Mouse (Mus musculus) adrenal gland, postnatal 14 days (tissue): ENCODE results near the gene 2810004N23Rik. TPM values are rescaled to one million over a fixed set of nuclear protein-coding genes. Genes with fewer than 3 reads are reported as not detected.
A peak's percentile ranks its signal among the peaks of the same experiment; 100 is the strongest.

Experiments
- DNase-seq: peaks from one replicate; pipeline ENCODE4 v3.0.0; 2021; ENCODE audit warnings: mixed read lengths
- total RNA-seq: library from RNA; stranded (reverse); gene quantifications from 2 replicates; pipeline ENCODE4 v1.2.3, GENCODE M21; 2021

2810004N23Rik gene
- total RNA-seq, 1 experiment from 2014 or later = 27.0 TPM

GRCm38 (mm10) chr8:124820125-124820524 is 42.8 kb downstream of the 2810004N23Rik start:
- DNase-seq = peak; percentile 69

- DNase-seq = no peak
Observed at GRCm38 (mm10) chr8:124819612-124820115, 43.3 kb downstream of the 2810004N23Rik start.

GRCm38 (mm10) chr8:124817361-124817760 is 45.6 kb downstream of the 2810004N23Rik start:
- no peak for DNase-seq

- no peak for DNase-seq
Observed at GRCm38 (mm10) chr8:124816866-124817265, 46.1 kb downstream of the 2810004N23Rik start.

- DNase-seq = peak; percentile 25
Observed at GRCm38 (mm10) chr8:124815870-124816269, 47.0 kb downstream of the 2810004N23Rik start.

- DNase-seq = no peak
Observed at GRCm38 (mm10) chr8:124813326-124813725, 49.6 kb downstream of the 2810004N23Rik start.

GRCm38 (mm10) chr8:124810689-124811394 is 52.1 kb downstream of the 2810004N23Rik start:
- no peak for DNase-seq

- DNase-seq = peak; percentile 43
Observed at GRCm38 (mm10) chr8:124810056-124810610, 52.8 kb downstream of the 2810004N23Rik start.

- no peak for DNase-seq
Observed at GRCm38 (mm10) chr8:124809419-124809818, 53.5 kb downstream of the 2810004N23Rik start.

GRCm38 (mm10) chr8:124805990-124806389 is 56.9 kb downstream of the 2810004N23Rik start:
- DNase-seq = no peak

GRCm38 (mm10) chr8:124803824-124804702 is 58.9 kb downstream of the 2810004N23Rik start:
- no peak for DNase-seq

GRCm38 (mm10) chr8:124800542-124800941 is 62.4 kb downstream of the 2810004N23Rik start:
- no peak for DNase-seq

GRCm38 (mm10) chr8:124795781-124796488 is 67.0 kb downstream of the 2810004N23Rik start:
- no peak for DNase-seq

- DNase-seq = peak; percentile 70
Observed at GRCm38 (mm10) chr8:124794486-124794780, 68.5 kb downstream of the 2810004N23Rik start.

- peak; percentile 30 for DNase-seq
Observed at GRCm38 (mm10) chr8:124793661-124794485, 69.0 kb downstream of the 2810004N23Rik start.

- peak; percentile 96 for DNase-seq
Observed at GRCm38 (mm10) chr8:124793172-124793651, 69.7 kb downstream of the 2810004N23Rik start.

- DNase-seq = peak; percentile 77
Observed at GRCm38 (mm10) chr8:124792708-124793107, 70.2 kb downstream of the 2810004N23Rik start, which contains the start of gene Trim67. Gene Trim67, plus strand, starts transcription at chr8:124793092.

GRCm38 (mm10) chr8:124792186-124792585 is 70.7 kb downstream of the 2810004N23Rik start:
- DNase-seq = peak; percentile 44

GRCm38 (mm10) chr8:124791751-124792150 is 71.2 kb downstream of the 2810004N23Rik start:
- no peak for DNase-seq

- DNase-seq = no peak
Observed at GRCm38 (mm10) chr8:124790676-124791075, 72.2 kb downstream of the 2810004N23Rik start.
